Mouse (Mus musculus): ENCODE data around the gene Tnxb. TPM values are rescaled to one million over a fixed set of nuclear protein-coding genes. Genes with fewer than 3 reads are reported as not detected.
"Not testable (repeated sequence)": the region's sequence is repeated elsewhere in the genome, so short reads cannot be mapped to it uniquely, and the experiment has no call there.

The Tnxb gene
- polyA plus RNA-seq, 2 experiments from 2014 or later, result not detected

GRCm38 (mm10) chr17:34685120-34686110 lies 15.1 kb downstream of the Tnxb start:
- ATAC-seq, result no peak

GRCm38 (mm10) chr17:34688889-34689288 lies 18.6 kb downstream of the Tnxb start:
- no peak for ATAC-seq

GRCm38 (mm10) chr17:34690458-34690857 lies 20.1 kb downstream of the Tnxb start:
- no peak for ATAC-seq

GRCm38 (mm10) chr17:34692906-34693305 lies 22.6 kb downstream of the Tnxb start:
- no peak for ATAC-seq

GRCm38 (mm10) chr17:34699575-34700408 lies 29.5 kb downstream of the Tnxb start:
- no peak for ATAC-seq

GRCm38 (mm10) chr17:34700671-34701071 lies 30.3 kb downstream of the Tnxb start:
- no peak for ATAC-seq

GRCm38 (mm10) chr17:34706476-34706875 lies 36.1 kb downstream of the Tnxb start:
- not testable (repeated sequence) for ATAC-seq

- ATAC-seq, result no peak
Measured at GRCm38 (mm10) chr17:34712951-34713350, 42.6 kb downstream of the Tnxb start.

GRCm38 (mm10) chr17:34714181-34714907 lies 44.0 kb downstream of the Tnxb start:
- not testable (repeated sequence) for ATAC-seq

GRCm38 (mm10) chr17:34714908-34715445 lies 44.6 kb downstream of the Tnxb start:
- ATAC-seq, result not testable (repeated sequence)

GRCm38 (mm10) chr17:34715451-34715850 lies 45.1 kb downstream of the Tnxb start:
- ATAC-seq, result not testable (repeated sequence)

- ATAC-seq, result no peak
Measured at GRCm38 (mm10) chr17:34716247-34716646, 45.9 kb downstream of the Tnxb start.

GRCm38 (mm10) chr17:34717401-34717800 lies 47.1 kb downstream of the Tnxb start:
- ATAC-seq, result no peak

- not testable (repeated sequence) for ATAC-seq
Measured at GRCm38 (mm10) chr17:34719886-34720285, 49.6 kb downstream of the Tnxb start.

GRCm38 (mm10) chr17:34722238-34722637 lies 51.9 kb downstream of the Tnxb start:
- ATAC-seq, result not testable (repeated sequence)

GRCm38 (mm10) chr17:34723066-34723465 lies 52.7 kb downstream of the Tnxb start:
- ATAC-seq, result no peak

- no peak for ATAC-seq
Measured at GRCm38 (mm10) chr17:34727887-34728286, 57.6 kb downstream of the Tnxb start.

- not testable (repeated sequence) for ATAC-seq
Measured at GRCm38 (mm10) chr17:34729155-34729554, 58.8 kb downstream of the Tnxb start.

- not testable (repeated sequence) for ATAC-seq
Measured at GRCm38 (mm10) chr17:34729779-34730553, 59.6 kb downstream of the Tnxb start.

GRCm38 (mm10) chr17:34737466-34737865 lies 67.1 kb downstream of the Tnxb start:
- ATAC-seq, result not testable (repeated sequence)

- not testable (repeated sequence) for ATAC-seq
Measured at GRCm38 (mm10) chr17:34739708-34740107, 69.4 kb downstream of the Tnxb start.

All from CD4-positive, CD25-positive, alpha-beta regulatory T cell, adult 4 months (primary cell).